Mouse (Mus musculus): ENCODE measurements around the gene Crx.
"Not testable (repeated sequence)": the region's sequence is repeated elsewhere in the genome, so short reads cannot be mapped to it uniquely, and the experiment has no call there.

Gene Crx

DNA sequence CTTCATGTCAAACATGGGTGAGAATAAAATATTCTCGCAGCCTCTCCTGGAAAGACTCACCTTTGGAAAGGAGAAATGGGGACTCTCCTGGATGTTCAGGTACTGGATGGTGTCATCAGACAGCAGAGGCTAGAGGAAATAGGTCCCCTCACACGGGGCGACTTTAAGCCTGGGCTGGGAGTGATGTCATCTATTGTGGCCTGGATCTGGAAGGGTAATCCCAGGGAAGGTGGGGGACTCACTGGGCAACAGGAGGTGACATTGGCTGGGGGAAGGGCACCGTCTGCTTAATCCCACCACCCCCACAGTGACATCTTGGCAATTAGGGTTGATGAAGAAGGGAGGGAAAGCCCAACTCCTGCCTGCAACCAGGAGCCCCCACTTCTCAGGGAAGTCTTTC, at the start of gene Crx:
Gene Crx (minus strand): TSS at position 213 of the 400 bp plus-strand sequence.
- in situ Hi-C loops (cut with MboI; ENCODE audit: low sequenced_read_pairs) = no loop called here

- in situ Hi-C loops (cut with MboI; ENCODE audit: low sequenced_read_pairs) = no loop called here
Measured at GRCm38 (mm10) chr7:15922220-15922773, 42.5 kb upstream of the Crx start, which contains the start of gene Selenow. Selenow (minus strand) TSS chr7:15922402.

GRCm38 (mm10) chr7:15921796-15922195, 42.0 kb upstream of the Crx start:
- in situ Hi-C loops (cut with MboI; ENCODE audit: low sequenced_read_pairs) = no loop called here

DNA sequence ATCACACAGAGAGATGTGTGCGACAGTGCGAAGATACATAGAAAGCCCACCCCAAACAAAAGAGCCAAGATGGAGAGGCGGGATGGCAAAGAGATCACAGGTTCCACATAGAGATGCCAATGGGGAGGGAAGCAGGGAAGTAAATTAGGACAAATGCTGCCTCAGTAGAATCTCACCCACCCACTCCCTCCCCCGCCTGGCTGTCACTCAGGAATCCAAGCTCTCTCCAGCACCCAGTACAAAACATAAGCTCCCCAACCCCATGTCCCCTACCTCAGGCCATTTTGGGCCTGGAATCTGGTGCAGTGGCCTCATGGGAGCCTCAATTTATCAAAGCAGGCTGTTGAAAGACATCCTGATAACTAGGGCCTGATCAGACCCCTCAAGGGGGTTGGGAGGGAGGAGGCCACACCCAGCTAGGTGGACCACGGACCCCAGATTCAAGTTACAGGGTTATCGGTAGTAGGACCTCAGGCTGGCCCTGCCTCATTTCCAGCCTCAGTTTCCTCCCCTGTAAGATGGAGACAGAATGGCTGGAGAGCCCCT, 41.0 kb upstream of the Crx start:
- in situ Hi-C loops (cut with MboI; ENCODE audit: low sequenced_read_pairs) = no loop called here

DNA sequence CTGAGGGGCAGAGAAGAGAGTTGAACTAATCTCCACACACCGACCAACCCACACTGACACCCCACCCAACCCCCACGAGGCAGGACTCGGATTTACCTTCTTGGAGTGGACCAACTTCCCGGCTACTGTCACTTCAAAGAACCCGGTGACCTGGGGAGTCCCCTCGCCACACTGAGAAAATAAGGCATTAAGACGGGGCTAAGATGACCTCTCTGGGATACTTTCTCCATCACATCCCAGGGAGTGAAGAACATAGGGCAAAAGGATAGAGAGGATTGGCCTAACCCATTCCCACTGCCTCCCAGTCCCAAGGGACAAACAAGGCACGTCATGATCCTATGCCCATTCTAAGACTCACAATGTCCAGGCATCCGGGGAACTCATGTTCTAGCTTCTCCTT, 40.2 kb upstream of the Crx start:
- in situ Hi-C loops (cut with MboI; ENCODE audit: low sequenced_read_pairs) = no loop called here

DNA sequence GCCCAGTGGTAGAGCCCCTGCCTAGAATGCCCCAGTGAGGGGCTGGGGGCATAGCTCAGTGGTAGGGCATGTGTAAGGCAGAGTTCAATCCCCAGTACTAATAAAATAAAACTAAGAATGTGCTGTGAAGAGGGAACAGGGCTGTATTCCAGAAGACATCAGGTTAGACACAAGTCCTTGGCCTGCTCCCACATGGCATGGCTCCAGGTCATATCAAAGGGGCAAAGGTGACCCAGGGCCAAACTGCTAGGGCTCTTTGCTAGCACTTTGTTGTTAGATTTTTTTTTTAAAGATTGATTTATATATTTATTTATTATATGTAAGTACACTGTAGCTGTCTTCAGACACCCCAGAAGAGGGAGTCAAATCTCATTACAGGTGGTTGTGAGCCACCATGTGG, 38.6 kb upstream of the Crx start:
- in situ Hi-C loops (cut with MboI; ENCODE audit: low sequenced_read_pairs) = no loop called here

- in situ Hi-C loops (cut with MboI; ENCODE audit: low sequenced_read_pairs) = no loop called here
Measured at GRCm38 (mm10) chr7:15916996-15917395, 37.2 kb upstream of the Crx start.

- in situ Hi-C loops (cut with MboI; ENCODE audit: low sequenced_read_pairs) = no loop called here
Measured at GRCm38 (mm10) chr7:15916134-15916723, 36.5 kb upstream of the Crx start.

DNA sequence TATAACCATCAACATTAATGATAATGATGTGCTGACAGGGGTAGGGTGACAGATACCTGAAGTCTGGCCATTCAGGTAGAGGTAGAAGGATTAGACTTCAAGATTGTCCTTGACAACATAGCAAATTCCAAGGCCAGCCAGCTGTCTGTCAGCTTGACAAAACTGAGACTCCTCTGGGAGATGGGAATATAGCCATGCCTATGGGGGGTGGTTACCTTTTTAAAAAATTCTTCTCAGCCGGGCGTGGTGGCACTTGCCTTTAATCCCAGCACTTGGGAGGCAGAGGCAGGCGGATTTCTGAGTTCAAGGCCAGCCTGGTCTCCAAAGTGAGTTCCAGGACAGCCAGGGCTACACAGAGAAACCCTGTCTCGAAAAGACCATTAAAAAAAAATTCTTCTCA, 35.9 kb upstream of the Crx start:
- in situ Hi-C loops (cut with MboI; ENCODE audit: low sequenced_read_pairs) = not testable (repeated sequence)

- in situ Hi-C loops (cut with MboI; ENCODE audit: low sequenced_read_pairs) = no loop called here
Measured at GRCm38 (mm10) chr7:15914751-15915150, 35.0 kb upstream of the Crx start.

GRCm38 (mm10) chr7:15914252-15914651, 34.5 kb upstream of the Crx start:
- in situ Hi-C loops (cut with MboI; ENCODE audit: low sequenced_read_pairs) = no loop called here

DNA sequence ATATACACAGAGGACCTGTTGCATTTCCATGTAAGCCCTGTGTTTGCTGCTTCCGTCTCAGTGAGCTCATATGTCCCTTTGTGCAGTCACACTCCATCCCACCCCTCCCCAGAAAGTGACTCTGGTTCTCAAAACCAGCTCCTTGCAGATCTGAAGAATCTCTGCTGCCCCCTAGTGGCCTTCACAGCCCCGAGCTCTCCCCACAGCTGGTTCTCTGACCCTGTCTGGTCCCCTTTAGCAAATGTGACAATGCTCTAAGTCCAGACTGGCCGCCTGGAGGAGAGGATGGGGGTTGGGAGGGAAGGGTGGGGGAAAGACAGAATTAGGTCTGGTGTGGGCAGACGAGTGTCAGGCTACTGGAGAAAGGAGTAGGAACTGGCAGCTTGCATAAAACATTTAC, 32.4 kb upstream of the Crx start:
- in situ Hi-C loops (cut with MboI; ENCODE audit: low sequenced_read_pairs) = no loop called here

GRCm38 (mm10) chr7:15910521-15910920, 30.8 kb upstream of the Crx start:
- in situ Hi-C loops (cut with MboI; ENCODE audit: low sequenced_read_pairs) = no loop called here

- in situ Hi-C loops (cut with MboI; ENCODE audit: low sequenced_read_pairs) = no loop called here
Measured at GRCm38 (mm10) chr7:15907971-15908590, 28.3 kb upstream of the Crx start.

DNA sequence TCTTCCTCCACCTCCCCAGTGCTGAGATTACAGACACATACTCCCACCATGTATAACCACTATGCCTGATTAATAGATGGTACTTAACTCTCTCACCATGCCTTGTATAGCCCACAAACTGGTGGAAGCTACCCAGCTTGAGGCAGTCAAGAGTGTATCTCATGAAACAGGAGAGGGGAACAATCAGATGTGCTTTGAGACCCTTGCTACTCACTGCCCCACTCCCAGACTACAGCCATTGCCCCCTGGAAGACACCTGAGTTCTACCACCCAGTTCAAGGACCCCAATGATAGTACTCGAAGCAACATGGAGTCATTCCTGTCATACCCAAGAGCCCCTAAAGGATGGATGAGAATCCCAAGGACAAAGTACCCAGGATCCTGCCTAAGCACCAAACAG, 26.8 kb upstream of the Crx start:
- in situ Hi-C loops (cut with MboI; ENCODE audit: low sequenced_read_pairs) = no loop called here

DNA sequence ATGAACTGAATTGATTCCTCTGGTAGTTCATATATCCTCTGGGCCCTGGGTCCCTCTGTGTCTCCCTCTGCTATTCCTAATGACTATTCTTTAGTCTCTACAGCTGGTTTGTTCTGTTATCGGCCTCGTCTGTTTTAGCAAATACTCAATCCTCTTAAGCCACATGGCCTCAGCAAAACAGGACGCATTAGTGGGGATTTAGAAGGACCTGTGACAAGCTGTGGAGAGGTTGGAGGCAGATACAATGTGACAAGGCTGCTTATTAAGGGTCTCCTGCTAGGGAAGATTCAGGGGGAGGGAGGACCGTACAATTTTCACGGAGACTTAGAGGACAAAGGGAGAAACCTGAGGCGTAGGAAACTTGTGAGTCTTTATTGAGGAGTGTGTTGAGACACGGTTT, 26.1 kb upstream of the Crx start:
- in situ Hi-C loops (cut with MboI; ENCODE audit: low sequenced_read_pairs) = no loop called here

GRCm38 (mm10) chr7:15901366-15902048, 21.7 kb upstream of the Crx start:
- in situ Hi-C loops (cut with MboI; ENCODE audit: low sequenced_read_pairs) = no loop called here

DNA sequence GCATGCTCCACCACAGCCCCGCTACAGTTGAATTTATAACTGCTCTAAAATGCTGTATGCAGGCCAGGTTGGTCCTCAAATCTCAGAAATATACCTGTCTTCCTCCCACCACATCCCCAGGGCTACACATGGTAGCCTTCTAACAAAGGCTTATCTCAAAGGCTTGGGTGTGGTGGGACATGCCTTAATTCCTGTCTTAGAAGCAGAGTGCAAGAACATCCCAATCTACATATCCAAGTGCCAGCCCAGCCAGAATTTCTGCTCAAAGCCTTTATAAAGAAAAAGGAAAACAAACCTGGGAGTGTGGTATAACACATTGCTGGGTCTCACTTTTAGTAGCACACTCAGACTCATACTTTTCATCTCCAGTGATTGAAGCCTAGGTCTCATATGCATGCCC, 14.5 kb upstream of the Crx start:
- in situ Hi-C loops (cut with MboI; ENCODE audit: low sequenced_read_pairs) = no loop called here

- in situ Hi-C loops (cut with MboI; ENCODE audit: low sequenced_read_pairs) = no loop called here
Measured at GRCm38 (mm10) chr7:15884127-15884526, 4.4 kb upstream of the Crx start.

- in situ Hi-C loops (cut with MboI; ENCODE audit: low sequenced_read_pairs) = no loop called here
Measured at GRCm38 (mm10) chr7:15882317-15882716, 2.5 kb upstream of the Crx start, which contains the start of gene Crxos. Crxos (plus strand) TSS chr7:15882617.

DNA sequence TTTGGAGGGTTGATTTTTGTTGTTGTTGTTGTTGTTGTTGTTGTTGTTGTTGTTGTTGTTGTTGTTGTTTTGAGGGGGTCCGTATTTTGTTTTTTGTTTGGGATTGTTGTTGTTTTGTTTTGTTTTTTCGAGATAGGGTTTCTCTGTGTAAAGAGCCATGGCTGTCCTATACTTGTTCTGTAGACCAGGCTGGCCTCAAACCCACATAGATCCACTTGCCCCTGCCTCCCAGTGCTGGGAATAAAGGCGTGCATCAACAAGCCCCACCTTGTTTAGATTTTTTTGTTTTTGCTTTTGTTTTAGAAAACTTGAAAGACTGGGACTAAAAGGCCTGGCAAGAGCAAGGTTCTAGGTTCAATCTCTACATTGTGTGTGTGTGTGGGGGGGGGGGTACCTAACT, 2.1 kb upstream of the Crx start:
- in situ Hi-C loops (cut with MboI; ENCODE audit: low sequenced_read_pairs) = no loop called here

DNA sequence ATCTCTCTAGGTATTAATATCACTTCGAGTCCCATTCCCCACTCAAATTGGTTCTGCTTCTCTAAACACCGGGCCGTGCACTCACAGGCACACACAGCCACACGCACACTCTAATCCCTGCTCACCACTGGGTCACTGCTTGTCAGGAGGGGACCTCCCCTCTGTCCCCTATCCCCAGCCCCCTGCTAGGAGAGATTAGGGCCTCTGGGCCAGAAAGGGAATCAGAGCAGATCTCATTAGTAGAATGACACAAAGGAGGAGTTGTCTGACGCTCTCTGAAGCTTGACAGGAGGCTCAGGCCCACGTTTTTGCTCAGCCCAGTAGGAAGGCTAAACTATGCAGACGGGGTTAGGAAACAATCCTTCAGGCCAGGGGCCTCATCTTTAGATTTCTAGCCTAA, 1.6 kb upstream of the Crx start:
- in situ Hi-C loops (cut with MboI; ENCODE audit: low sequenced_read_pairs) = no loop called here

Data from CH12F3 (cell line).